Mouse (Mus musculus) left cerebral cortex, postnatal 36 days (tissue): Measurements from ENCODE around the gene Gm7137. TPM values are rescaled to one million over a fixed set of nuclear protein-coding genes. Genes with fewer than 3 reads are reported as not detected.
A peak's percentile ranks its signal among the peaks of the same experiment; 100 is the strongest.
"Not testable (repeated sequence)": the region's sequence is repeated elsewhere in the genome, so short reads cannot be mapped to it uniquely, and the experiment has no call there.

Source experiments
- DNase-seq, 2 experiments: peaks; one replicate each; pipeline ENCODE4 v3.0.0; 2021 to 2022; ENCODE audit warnings: low spot score in 2 of 2, mixed read lengths in 1 of 2
- intact Hi-C: fragments of 180-260 bp; cut with DNase I; formaldehyde crosslinking; loops from one replicate; pipeline ENCODE4 v1.15.1; 2025
- total RNA-seq, 2 experiments: library from RNA; stranded (reverse); gene quantifications; 2 replicates each; pipeline ENCODE4 v1.2.3; 2021

Gm7137 gene
- total RNA-seq, result not detected

GRCm38 (mm10) chr10:77787876-77788275 lies at the start of gene Gm7137:
TSS of gene Gm7137 (minus strand) at chr10:77788200.
- peak; percentile 23 for DNase-seq
- intact Hi-C loops, result not testable (repeated sequence)

DNA sequence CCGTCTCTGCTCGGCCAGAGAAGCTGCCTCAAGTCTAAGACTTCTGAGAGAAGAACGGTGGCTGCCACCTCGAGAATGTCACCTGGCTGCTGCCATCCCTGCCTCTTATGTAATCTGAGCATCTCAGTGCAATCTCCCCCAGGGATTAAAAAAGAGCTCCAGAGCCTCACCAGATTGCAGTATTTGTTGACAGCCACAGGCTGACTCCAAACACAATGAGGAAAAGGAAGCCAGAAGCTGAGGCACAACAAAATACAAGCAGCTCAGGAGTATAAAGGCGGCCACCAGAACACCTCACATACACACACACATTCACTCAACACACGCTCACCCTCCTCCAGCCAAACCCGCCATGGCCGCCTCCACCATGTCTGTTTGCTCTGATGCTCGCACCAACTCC lies 47.6 kb upstream of the Gm7137 start, which contains the start of gene Krtap10-10:
TSS of gene Krtap10-10 (plus strand) at position 301 of the 400 bp plus-strand sequence.
- DNase-seq, result peak in 1 of 2 experiments; percentile 15
- intact Hi-C loops, result no loop called here

DNA sequence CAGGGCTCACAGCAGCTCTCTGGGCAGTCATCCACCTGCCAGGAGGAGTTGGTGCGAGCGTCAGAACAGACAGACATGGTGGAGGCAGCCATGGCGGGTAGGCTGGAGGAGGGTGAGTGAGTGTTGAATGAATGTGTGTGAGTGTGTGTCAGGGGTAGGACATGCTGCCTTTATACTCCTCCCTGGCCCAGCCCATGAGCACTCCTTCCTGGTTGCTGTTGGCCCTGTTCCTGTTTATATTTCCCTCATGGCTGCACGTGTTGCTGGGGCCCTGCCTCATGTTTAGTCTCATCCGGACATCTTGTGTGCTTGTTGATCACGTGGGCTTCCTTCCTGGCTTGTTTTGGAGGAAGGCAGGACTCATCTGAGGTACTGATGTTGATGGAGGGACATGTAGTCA lies 39.0 kb upstream of the Gm7137 start, which contains the start of gene Krtap10-4:
TSS of gene Krtap10-4 (minus strand) at position 145 of the 400 bp plus-strand sequence.
- DNase-seq, result no peak
- intact Hi-C loops, result no loop called here

GRCm38 (mm10) chr10:77819203-77819602 lies 31.2 kb upstream of the Gm7137 start:
- no peak for DNase-seq
- intact Hi-C loops, result no loop called here

- DNase-seq, result no peak
- intact Hi-C loops, result no loop called here
These were observed 30.5 kb upstream of the Gm7137 start for GRCm38 (mm10) chr10:77818523-77818922.

DNA sequence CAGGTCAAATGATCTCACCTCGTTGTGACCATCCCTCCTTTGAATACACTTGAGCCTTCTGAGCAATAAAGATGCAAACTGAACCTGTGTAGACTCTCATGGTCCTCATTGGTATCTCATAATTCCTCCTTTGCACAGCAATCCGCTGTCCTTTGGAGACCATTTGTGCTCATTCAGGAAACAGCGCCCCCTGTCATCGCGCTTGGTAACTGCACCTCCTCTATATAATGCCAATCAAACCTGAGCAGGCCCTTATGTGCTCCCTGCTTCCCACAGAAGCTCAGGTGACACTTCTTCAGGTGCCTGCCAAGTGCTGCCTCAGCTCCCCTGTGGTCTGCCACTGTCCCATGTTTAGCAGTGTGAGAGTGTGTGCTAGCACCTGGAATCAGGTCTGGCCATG lies 27.5 kb upstream of the Gm7137 start:
- DNase-seq, result no peak
- intact Hi-C loops, result no loop called here

DNA sequence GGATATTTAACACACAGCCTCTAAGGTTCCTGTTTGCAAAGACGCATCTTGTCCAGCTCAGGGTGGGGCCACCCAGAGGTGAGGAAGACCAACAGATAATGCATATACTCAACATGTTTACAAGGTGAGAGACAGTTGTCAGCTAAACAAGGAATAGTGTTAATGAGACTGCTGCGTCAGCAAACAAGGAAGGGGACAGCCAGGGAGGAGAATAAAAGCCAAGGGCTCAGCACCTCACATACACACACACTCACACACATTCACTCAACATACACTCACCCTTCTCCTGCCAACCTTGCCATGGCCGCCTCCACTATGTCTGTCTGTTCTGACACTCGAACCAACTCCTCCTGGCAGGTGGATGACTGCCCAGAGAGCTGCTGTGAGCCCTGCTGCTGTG lies 26.4 kb upstream of the Gm7137 start, which contains the start of gene Gm2696:
TSS of gene Gm2696 (plus strand) at position 301 of the 400 bp plus-strand sequence.
- no peak for DNase-seq
- intact Hi-C loops, result no loop called here

DNA sequence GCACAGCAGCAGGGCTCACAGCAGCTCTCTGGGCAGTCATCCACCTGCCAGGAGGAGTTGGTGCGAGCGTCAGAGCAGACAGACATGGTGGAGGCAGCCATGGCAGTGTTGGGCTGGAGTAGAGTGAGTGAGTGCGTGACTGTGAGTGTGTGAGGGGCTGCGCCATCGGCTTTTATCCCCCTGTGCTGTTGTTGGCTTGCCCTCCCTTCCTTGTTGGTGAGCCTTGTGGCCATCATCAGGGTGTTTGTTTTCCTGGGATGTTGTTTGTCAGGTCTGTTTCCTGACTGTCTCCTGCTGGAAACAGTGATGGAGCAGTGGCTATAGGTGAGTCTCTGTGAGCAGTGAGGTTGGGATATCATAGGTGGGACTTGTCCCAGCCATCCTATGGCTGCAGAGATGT lies 23.7 kb upstream of the Gm7137 start, which contains the start of gene Gm9507:
TSS of gene Gm9507 (minus strand) at position 101 of the 400 bp plus-strand sequence.
- DNase-seq, result no peak
- intact Hi-C loops, result no loop called here

- no peak for DNase-seq
- intact Hi-C loops, result no loop called here
These were observed 16.1 kb upstream of the Gm7137 start for GRCm38 (mm10) chr10:77804095-77804494.

- intact Hi-C loops, result no loop called here
These were observed 11.0 kb upstream of the Gm7137 start, which contains the start of gene Gm19668 for GRCm38 (mm10) chr10:77798921-77799508. TSS of gene Gm19668 (minus strand) at chr10:77799133.

DNA sequence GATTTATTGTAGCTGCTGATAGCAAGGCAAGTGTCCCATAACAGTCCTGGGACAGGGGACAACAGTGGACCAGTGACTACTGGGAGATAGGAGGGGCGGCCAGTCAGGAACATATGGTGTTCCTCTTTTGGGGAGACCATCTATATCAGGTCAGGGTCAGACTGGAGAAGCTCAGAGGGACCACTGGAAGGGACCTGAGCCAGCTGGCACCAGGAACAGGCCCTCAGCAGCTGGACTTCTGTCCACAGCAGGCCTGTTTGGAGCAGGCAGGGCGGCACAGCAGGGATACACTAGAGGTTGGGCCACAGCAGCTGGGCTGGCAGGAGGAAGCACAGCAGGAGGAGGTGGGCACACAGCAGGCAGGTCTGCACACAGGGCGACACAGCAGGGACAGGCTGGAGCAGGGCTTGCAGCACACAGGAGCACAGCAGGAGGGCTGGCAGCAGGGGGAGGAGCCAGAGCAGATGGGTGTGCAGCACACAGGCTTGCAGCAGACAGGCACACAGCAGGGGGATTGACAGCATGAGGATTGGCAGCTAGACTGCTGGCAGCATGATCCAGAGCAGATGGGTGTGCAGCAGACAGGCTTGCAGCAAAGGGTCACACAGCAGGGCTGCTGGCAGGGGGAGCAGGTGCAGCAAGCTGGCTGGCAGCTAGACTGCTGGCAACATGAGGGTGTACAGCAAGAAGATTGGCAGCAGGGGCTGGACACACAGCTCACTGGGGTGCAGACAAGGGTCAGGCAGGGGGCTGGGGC lies 10.3 kb upstream of the Gm7137 start:
- intact Hi-C loops, result not testable (repeated sequence)

More at GRCm38 (mm10) chr10:77798921-77799508, 11.0 kb upstream of the Gm7137 start, which contains the start of gene Gm19668:
- no peak for DNase-seq

GRCm38 (mm10) chr10:77797677-77798076 lies 9.7 kb upstream of the Gm7137 start:
- no peak for DNase-seq
- intact Hi-C loops, result no loop called here

More for the DNA sequence above, 10.3 kb upstream of the Gm7137 start:
- not testable (repeated sequence) for DNase-seq

- intact Hi-C loops, result no loop called here
- no peak for DNase-seq
These were observed 7.0 kb upstream of the Gm7137 start, which contains the start of gene Gm9639 for GRCm38 (mm10) chr10:77794976-77795375. TSS of gene Gm9639 (minus strand) at chr10:77795076.

GRCm38 (mm10) chr10:77788621-77789020 lies 621 bp upstream of the Gm7137 start:
- intact Hi-C loops, result no loop called here
- no peak for DNase-seq

- DNase-seq, intact Hi-C loops: not testable (repeated sequence)
These were observed 4.6 kb downstream of the Gm7137 start for GRCm38 (mm10) chr10:77783396-77783795.

GRCm38 (mm10) chr10:77782442-77782841 lies 5.6 kb downstream of the Gm7137 start, which contains the start of gene Gm3250:
TSS of gene Gm3250 (minus strand) at chr10:77782542.
- DNase-seq, intact Hi-C loops: not testable (repeated sequence)

- intact Hi-C loops, DNase-seq: not testable (repeated sequence)
These were observed 11.2 kb downstream of the Gm7137 start, which contains the start of gene Gm7138 for GRCm38 (mm10) chr10:77776844-77777243. TSS of gene Gm7138 (minus strand) at chr10:77776944.

DNA sequence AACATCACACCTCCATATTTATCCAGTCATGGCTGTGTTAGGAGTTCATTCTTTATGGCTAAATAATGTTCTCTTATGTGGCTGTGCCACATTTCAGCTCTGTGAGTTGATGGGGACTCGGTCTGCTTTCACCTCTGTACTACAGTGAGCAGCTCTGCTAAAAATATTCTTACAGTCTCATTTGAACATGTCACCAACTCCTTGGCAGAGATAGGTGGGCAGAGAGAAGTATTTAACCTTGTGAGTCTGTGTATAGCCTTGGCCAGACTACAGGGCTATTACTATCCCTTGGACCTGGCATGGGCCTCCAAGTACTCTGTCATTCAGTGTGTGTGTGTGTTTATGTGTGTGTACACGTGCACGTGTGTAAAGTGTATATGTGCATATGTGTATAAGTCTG lies 15.9 kb downstream of the Gm7137 start:
- intact Hi-C loops, DNase-seq: not testable (repeated sequence)

- DNase-seq, intact Hi-C loops: not testable (repeated sequence)
These were observed 16.8 kb downstream of the Gm7137 start, which contains the start of gene Gm3238 for GRCm38 (mm10) chr10:77771225-77771624. TSS of gene Gm3238 (minus strand) at chr10:77771325.

- intact Hi-C loops, result no loop called here
- no peak for DNase-seq
These were observed 18.3 kb downstream of the Gm7137 start for GRCm38 (mm10) chr10:77769727-77770126.
